Comparison of ENCODE assay signal across 9 mouse cellular contexts in genomic region chr4:54947991-54948615, GRCm38 (mm10). TPM values are rescaled to one million over a fixed set of nuclear protein-coding genes. Genes with fewer than 3 reads are reported as not detected.
A peak's percentile ranks its signal among the peaks of the same experiment; 100 is the strongest.
DNase-seq lines count a peak whose midpoint lies in the region; ATAC-seq and TF ChIP-seq lines count a peak whose summit lies in the region.
"Had no signal": no experiment of that assay in that cellular context is flagged by ENCODE, and none has a peak within 500 bp of the region (broad histone marks: within the 10 kb centered on the region; RNA-seq: fewer than 3 reads in every experiment).

No protein-coding gene starts in this region.

- peak; percentile 25 for ATAC-seq in neural tube, embryonic 14.5 days (ENCODE audit: low read depth)
- ATAC-seq in inflammation-experienced regulatory T-cells, adult 6 months: no peak

- WGBS in liver, adult 2 months: 1% methylated on average over 24 of the region's 25 CpGs
- WGBS in neural tube, embryonic 14.5 days: under 1% methylated on average over 23 of the region's 25 CpGs

- no peak for TF ChIP-seq CTCF in liver, adult 2 months (IDR thresholded peaks at IDR 0.05; ENCODE audit: low read depth, low read length)

- no peaks in the 10 kb centered on the region for H3K9me3 ChIP-seq in neural tube, embryonic 14.5 days (ENCODE audit: control insufficient read depth, low read length)

- TF ChIP-seq POLR2A in liver, adult 2 months (IDR thresholded peaks at IDR 0.05; ENCODE audit: extremely low read depth, insufficient read depth, low read length): no peak

- peaks cover 6% of the 10 kb centered on the region; the same call in 1 of the 2 replicates for H3K27me3 ChIP-seq in liver, adult 2 months (ENCODE audit: control insufficient read depth, insufficient read depth, low read length)
- no peaks in the 10 kb centered on the region for H3K27me3 ChIP-seq in neural tube, embryonic 14.5 days (ENCODE audit: control insufficient read depth, insufficient read depth, low read length)

- peaks cover under 1% of the 10 kb centered on the region; the same call in 1 of the 2 replicates for H3K4me1 ChIP-seq in liver, adult 2 months (ENCODE audit: control insufficient read depth, insufficient read depth, low read length)
- H3K4me1 ChIP-seq in neural tube, embryonic 14.5 days (ENCODE audit: control insufficient read depth, insufficient read depth, low read length): peaks cover 23% of the 10 kb centered on the region

- peak overlapping the region; percentile 9; the same call in 1 of the 2 replicates for H3K9ac ChIP-seq in liver, adult 2 months (ENCODE audit: low read depth, low read length)
- peak overlapping the region; percentile 93 for H3K9ac ChIP-seq in neural tube, embryonic 14.5 days (replicated peaks; ENCODE audit: low read depth, low read length)

- no peak overlapping the region for H3K27ac ChIP-seq in liver, adult 2 months (replicated peaks; ENCODE audit: insufficient read depth, low read depth, low read length)
- H3K27ac ChIP-seq in neural tube, embryonic 14.5 days (ENCODE audit: low read depth, low read length): peak overlapping the region; percentile 96

- no peaks in the 10 kb centered on the region for H3K36me3 ChIP-seq in liver, adult 2 months (ENCODE audit: control insufficient read depth, insufficient read depth, low read length)
- H3K36me3 ChIP-seq in neural tube, embryonic 14.5 days (ENCODE audit: control insufficient read depth, insufficient read depth, low read length): no peaks in the 10 kb centered on the region

- H3K4me2 ChIP-seq in neural tube, embryonic 14.5 days (ENCODE audit: low read depth, low read length): peak overlapping the region; percentile 89

- H3K4me3 ChIP-seq in liver, adult 2 months (ENCODE audit: insufficient read depth, low read depth, low read length): peak overlapping the region; percentile 59
- H3K4me3 ChIP-seq in neural tube, embryonic 14.5 days (ENCODE audit: low read depth, low read length): peak overlapping the region; percentile 59

- H3K79me2 ChIP-seq in liver, adult 2 months (ENCODE audit: control insufficient read depth, insufficient read depth, low read length): no peaks in the 10 kb centered on the region

- DNase-seq in left cerebral cortex, adult 18-20 months (ENCODE audit: low spot score in 2 of 2): peak; percentile 35 to 69
- DNase-seq in left cerebral cortex, adult 11 months (ENCODE audit: low spot score): no peak
- DNase-seq in cerebellum, postnatal 36 days: peak; percentile 32 to 47
- DNase-seq in gastrocnemius, postnatal 25 days: peak; percentile 41
- DNase-seq in kidney, adult 9 months: peak; percentile 33
- no peak for DNase-seq in liver, adult 2 months (ENCODE audit: extremely low read depth, low read depth, low spot score)

RNA-seq across cellular contexts. Expression of gene Zfp462, which starts 3.3 kb away (rescaled TPM):
- 10 to 100 TPM; 51.8 to 56.4 TPM for total RNA-seq in left cerebral cortex, adult 18-20 months (2021)
- 10 to 100 TPM; 10.7 to 17.6 TPM for total RNA-seq in gastrocnemius, postnatal 25 days (2021)
- 0.18 and 0.27 TPM in 2 replicates for total RNA-seq in liver, adult 2 months (2014; rRNA removed)
- 0.22 and 0.41 TPM in 2 replicates for polyA plus RNA-seq in liver, adult 2 months (2012; rRNA removed)
- 11.1 and 16.8 TPM in 2 replicates for polyA plus RNA-seq in neural tube, embryonic 14.5 days (2014; fragmentation: Nextera tagmentation; extraction: Ambion mirVana)
- polyA plus RNA-seq in inflammation-experienced regulatory T-cells, adult 6 months (2017; shearing (Covaris generic)): under 1 TPM in 1 of 3 experiments, not detected in 2; 0.07 TPM
- total RNA-seq: MEL had no signal

Comparison
In these comparisons a context has a peak if more than half of its experiments do, and no peak if none do; other contexts are left out.
1. DNase-seq: peak in left cerebral cortex, adult 18-20 months (2 of 2), cerebellum, postnatal 36 days (2 of 2), gastrocnemius, postnatal 25 days (single experiment) and kidney, adult 9 months (single experiment); none in left cerebral cortex, adult 11 months (single experiment) and liver, adult 2 months (single experiment).